9 mouse cellular contexts compared by ENCODE assay signal in the genomic region with DNA sequence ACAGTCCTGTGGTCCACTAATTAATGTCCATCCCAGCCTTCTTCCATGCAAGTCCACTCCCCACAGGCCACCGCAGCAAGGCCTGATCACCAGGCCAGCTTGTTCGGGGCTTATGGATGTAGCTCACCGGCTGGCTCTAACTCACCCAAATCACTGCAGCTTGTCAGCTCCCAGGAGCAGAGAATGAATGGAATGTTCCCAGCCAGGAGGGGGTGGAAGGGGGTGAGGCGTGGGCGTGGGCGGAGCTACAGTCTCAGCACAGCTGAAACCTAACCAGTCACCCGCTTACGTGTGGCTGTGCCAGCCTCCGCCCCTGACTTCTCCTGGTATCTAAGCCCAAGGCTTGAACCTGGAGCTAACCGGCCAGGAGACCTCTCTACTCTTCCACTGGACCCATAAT. TPM values are rescaled to one million over a fixed set of nuclear protein-coding genes. Genes with fewer than 3 reads are reported as not detected.
DNase-seq lines count a peak whose midpoint lies in the region; ATAC-seq and TF ChIP-seq lines count a peak whose summit lies in the region.
"Had no signal": no experiment of that assay in that cellular context is flagged by ENCODE, and none has a peak within 500 bp of the region (broad histone marks: within the 10 kb centered on the region; RNA-seq: fewer than 3 reads in every experiment).

No protein-coding gene starts in this region.

- H3K27me3 ChIP-seq in forebrain, embryonic 14.5 days (replicated peaks; ENCODE audit: control insufficient read depth, insufficient read depth, low read length) = no peaks in the 10 kb centered on the region
- no peaks in the 10 kb centered on the region for H3K27me3 ChIP-seq in heart, postnatal 0 days (ENCODE audit: control insufficient read depth, insufficient read depth, low read length)
- peaks cover 28% of the 10 kb centered on the region for H3K27me3 ChIP-seq in liver, embryonic 16.5 days (ENCODE audit: control insufficient read depth, insufficient read depth, low read depth, low read length)

- no peak overlapping the region for H3K4me3 ChIP-seq in forebrain, embryonic 14.5 days (ENCODE audit: low read depth, low read length)
- peak overlapping the region; percentile 9; the same call in 1 of the 2 replicates for H3K4me3 ChIP-seq in heart, postnatal 0 days (ENCODE audit: low read depth, low read length)
- H3K4me3 ChIP-seq in liver, embryonic 16.5 days (ENCODE audit: low read depth, low read length) = no peak overlapping the region

- WGBS in forebrain, embryonic 14.5 days = under 1% methylated on average over 10 of the region's 10 CpGs
- WGBS in heart, postnatal 0 days = 10% methylated on average over 10 of the region's 10 CpGs
- 48% methylated on average over 10 of the region's 10 CpGs for WGBS in liver, embryonic 16.5 days (ENCODE audit: insufficient replicate concordance)

- peak overlapping the region; percentile 39 for H3K27ac ChIP-seq in forebrain, embryonic 14.5 days (ENCODE audit: low read depth, low read length)
- peak overlapping the region; percentile 92 for H3K27ac ChIP-seq in heart, postnatal 0 days (ENCODE audit: low read depth)
- 0 out of 2 replicates have a peak overlapping the region, but pooled peaks have one; percentile 1 for H3K27ac ChIP-seq in liver, embryonic 16.5 days (ENCODE audit: low read length)
- H3K27ac ChIP-seq: liver, embryonic 14.5 days had no signal

- H3K4me2 ChIP-seq in forebrain, embryonic 14.5 days (ENCODE audit: low read length) = no peak overlapping the region
- peak overlapping the region; percentile 48 for H3K4me2 ChIP-seq in heart, postnatal 0 days (ENCODE audit: low read depth, low read length)
- no peak overlapping the region for H3K4me2 ChIP-seq in liver, embryonic 16.5 days (ENCODE audit: low read depth, low read length)

- peak overlapping the region; percentile 43; the same call in 1 of the 2 replicates for H3K9ac ChIP-seq in forebrain, embryonic 14.5 days (ENCODE audit: low read length)
- peak overlapping the region; percentile 32; the same call in 1 of the 2 replicates for H3K9ac ChIP-seq in heart, postnatal 0 days (replicated peaks; ENCODE audit: low read depth, low read length)
- H3K9ac ChIP-seq in liver, embryonic 16.5 days (ENCODE audit: low read depth, low read length) = no peak overlapping the region
- H3K9ac ChIP-seq: liver, embryonic 14.5 days had no signal

- DNase-seq in urinary bladder, adult 18-20 months (ENCODE audit: low spot score in 2 of 2) = peak; percentile 60 to 83
- no peak for DNase-seq in urinary bladder, postnatal 10 days (ENCODE audit: low spot score)
- DNase-seq in forebrain, embryonic 14.5 days (ENCODE audit: low spot score) = peak; percentile 89
- peak; percentile 95 for DNase-seq in heart, postnatal 0 days (ENCODE audit: low spot score)
- peak; percentile 94 to 96 for DNase-seq in kidney, postnatal 36 days
- peak; percentile 58 for DNase-seq in ovary, postnatal 14 days (ENCODE audit: low spot score)
- no peak for DNase-seq in thymus, adult 18-20 months

- peak; percentile 54; the same call in 1 of the 2 replicates for TF ChIP-seq EP300 in heart, postnatal 0 days (IDR thresholded peaks at IDR 0.05; ENCODE audit: low read depth)

- peaks cover 57% of the 10 kb centered on the region for H3K36me3 ChIP-seq in forebrain, embryonic 14.5 days (ENCODE audit: control insufficient read depth, insufficient read depth, low read length)
- H3K36me3 ChIP-seq in heart, postnatal 0 days (replicated peaks; ENCODE audit: control insufficient read depth, insufficient read depth, low read length) = peaks cover 38% of the 10 kb centered on the region
- H3K36me3 ChIP-seq in liver, embryonic 16.5 days (ENCODE audit: control insufficient read depth, insufficient read depth) = peaks cover 8% of the 10 kb centered on the region; the same call in 1 of the 2 replicates

- ATAC-seq in forebrain, embryonic 14.5 days = peak; percentile 74
- ATAC-seq in heart, postnatal 0 days (ENCODE audit: insufficient read depth, low read depth) = peak; percentile 94
- ATAC-seq in liver, embryonic 16.5 days (ENCODE audit: low read depth) = peak; percentile 25; the same call in 1 of the 2 replicates

- H3K9me3 ChIP-seq in forebrain, embryonic 14.5 days (replicated peaks; ENCODE audit: control insufficient read depth, low read length) = no peaks in the 10 kb centered on the region
- H3K9me3 ChIP-seq in heart, postnatal 0 days (replicated peaks; ENCODE audit: control insufficient read depth, low read length) = no peaks in the 10 kb centered on the region
- no peaks in the 10 kb centered on the region for H3K9me3 ChIP-seq in liver, embryonic 16.5 days (replicated peaks; ENCODE audit: control insufficient read depth, low read length)

- TF ChIP-seq CTCF in heart, postnatal 0 days (IDR thresholded peaks at IDR 0.05; ENCODE audit: low read depth) = no peak

- peaks cover 37% of the 10 kb centered on the region for H3K4me1 ChIP-seq in forebrain, embryonic 14.5 days (ENCODE audit: control insufficient read depth, insufficient read depth, low read length)
- peaks cover 49% of the 10 kb centered on the region for H3K4me1 ChIP-seq in heart, postnatal 0 days (ENCODE audit: control insufficient read depth, insufficient read depth)
- peaks cover 35% of the 10 kb centered on the region for H3K4me1 ChIP-seq in liver, embryonic 16.5 days (ENCODE audit: control insufficient read depth, low read depth, low read length)

RNA-seq across cellular contexts. Expression of a gene that starts 11.2 kb away (rescaled TPM):
- 101 TPM in 2 replicates for polyA plus RNA-seq in forebrain, embryonic 14.5 days (2014; fragmentation: Nextera tagmentation; extraction: Ambion mirVana)
- total RNA-seq in heart, postnatal 0 days (2014; rRNA removed; ENCODE audit: low replicate concordance) = 153 and 199 TPM in 2 replicates
- 51.6 and 54.5 TPM in 2 replicates for polyA plus RNA-seq in heart, postnatal 0 days (2015; fragmentation: Nextera tagmentation; extraction: Ambion mirVana)
- polyA plus RNA-seq in liver, embryonic 16.5 days (2015; fragmentation: Nextera tagmentation; extraction: Ambion mirVana) = 26.2 and 31.9 TPM in 2 replicates

RNA-seq across cellular contexts. Expression of a gene that starts 20.0 kb away (rescaled TPM):
- 28.1 and 30.1 TPM in 2 replicates for polyA plus RNA-seq in forebrain, embryonic 14.5 days (2014; fragmentation: Nextera tagmentation; extraction: Ambion mirVana)
- 1.0 and 4.9 TPM in 2 replicates for total RNA-seq in heart, postnatal 0 days (2014; rRNA removed; ENCODE audit: low replicate concordance)
- polyA plus RNA-seq in heart, postnatal 0 days (2015; fragmentation: Nextera tagmentation; extraction: Ambion mirVana) = 2.5 and 2.6 TPM in 2 replicates
- 0.83 and 0.97 TPM in 2 replicates for polyA plus RNA-seq in liver, embryonic 16.5 days (2015; fragmentation: Nextera tagmentation; extraction: Ambion mirVana)

RNA-seq across cellular contexts. Expression of a gene that starts 26.9 kb away (rescaled TPM):
- 39.0 and 49.2 TPM in 2 replicates for polyA plus RNA-seq in forebrain, embryonic 14.5 days (2014; fragmentation: Nextera tagmentation; extraction: Ambion mirVana)
- total RNA-seq in heart, postnatal 0 days (2014; rRNA removed; ENCODE audit: low replicate concordance) = 15.2 and 19.2 TPM in 2 replicates
- 14.5 and 14.8 TPM in 2 replicates for polyA plus RNA-seq in heart, postnatal 0 days (2015; fragmentation: Nextera tagmentation; extraction: Ambion mirVana)
- polyA plus RNA-seq in liver, embryonic 16.5 days (2015; fragmentation: Nextera tagmentation; extraction: Ambion mirVana) = 2.7 and 3.8 TPM in 2 replicates

RNA-seq across cellular contexts. Expression of a gene that starts 28.9 kb away (rescaled TPM):
- 4.8 and 5.1 TPM in 2 replicates for polyA plus RNA-seq in forebrain, embryonic 14.5 days (2014; fragmentation: Nextera tagmentation; extraction: Ambion mirVana)
- 7.1 and 55.2 TPM in 2 replicates for total RNA-seq in heart, postnatal 0 days (2014; rRNA removed; ENCODE audit: low replicate concordance)
- polyA plus RNA-seq in heart, postnatal 0 days (2015; fragmentation: Nextera tagmentation; extraction: Ambion mirVana) = 18.6 and 18.9 TPM in 2 replicates
- 1.1 and 1.9 TPM in 2 replicates for polyA plus RNA-seq in liver, embryonic 16.5 days (2015; fragmentation: Nextera tagmentation; extraction: Ambion mirVana)

RNA-seq across cellular contexts. Expression of a gene that starts 40.9 kb away (rescaled TPM):
- polyA plus RNA-seq in forebrain, embryonic 14.5 days (2014; fragmentation: Nextera tagmentation; extraction: Ambion mirVana) = 18.4 and 25.4 TPM in 2 replicates
- 14.9 and 17.4 TPM in 2 replicates for total RNA-seq in heart, postnatal 0 days (2014; rRNA removed; ENCODE audit: low replicate concordance)
- polyA plus RNA-seq in heart, postnatal 0 days (2015; fragmentation: Nextera tagmentation; extraction: Ambion mirVana) = 10.7 and 10.8 TPM in 2 replicates
- polyA plus RNA-seq in liver, embryonic 16.5 days (2015; fragmentation: Nextera tagmentation; extraction: Ambion mirVana) = 8.2 and 9.7 TPM in 2 replicates

Comparison
In these comparisons a context has a peak if more than half of its experiments do, and no peak if none do; other contexts are left out.
1. DNase-seq: peak in urinary bladder, adult 18-20 months (2 of 2), forebrain, embryonic 14.5 days (single experiment), heart, postnatal 0 days (single experiment), kidney, postnatal 36 days (2 of 2) and ovary, postnatal 14 days (single experiment); none in urinary bladder, postnatal 10 days (single experiment) and thymus, adult 18-20 months (0 of 2).
2. ATAC-seq: peak in every context shown above with its lines; median percentile 94 in heart, postnatal 0 days; 74 in forebrain, embryonic 14.5 days; 25 in liver, embryonic 16.5 days.
3. H3K27ac ChIP-seq: peak in every context shown above with its lines; median percentile 92 in heart, postnatal 0 days; 39 in forebrain, embryonic 14.5 days; 1 in liver, embryonic 16.5 days.